Mouse (Mus musculus) megakaryocyte, adult 5-6 weeks (primary cell): ENCODE measurements at regions not wholly inside any gene's neighbourhood (a gene's known extent, or its start where the extent isn't known, plus 50 kb on each side); places are given as distances from the start of the nearest gene placed in this dataset.

Source experiments
- ATAC-seq: 2 replicates; pipeline ENCODE4 v1.8.0; 2016; ENCODE audit warnings: mild to moderate bottlenecking, inconsistent platforms; ENCODE audit not compliant: poor library complexity, severe bottlenecking

DNA sequence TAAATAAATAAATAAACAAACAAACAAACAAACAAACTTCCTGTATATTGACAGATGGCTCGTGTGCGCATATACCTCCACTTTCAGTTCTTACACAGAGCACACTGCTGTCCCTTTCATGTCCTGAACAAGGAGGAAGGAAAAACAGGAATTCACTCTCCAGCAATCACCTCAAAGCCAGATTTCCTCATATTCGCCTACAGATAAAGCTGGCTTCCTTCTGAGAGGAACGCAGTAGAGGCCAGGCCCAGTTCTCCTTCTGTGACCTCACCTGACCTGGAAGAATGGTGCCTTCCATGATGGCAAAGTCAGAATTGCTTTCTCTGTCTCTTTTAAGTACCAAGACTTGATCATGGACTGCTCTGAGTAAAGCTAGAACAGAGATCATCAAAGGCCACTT lies 98.1 kb upstream of the Myo10 start:
- no peak for ATAC-seq

DNA sequence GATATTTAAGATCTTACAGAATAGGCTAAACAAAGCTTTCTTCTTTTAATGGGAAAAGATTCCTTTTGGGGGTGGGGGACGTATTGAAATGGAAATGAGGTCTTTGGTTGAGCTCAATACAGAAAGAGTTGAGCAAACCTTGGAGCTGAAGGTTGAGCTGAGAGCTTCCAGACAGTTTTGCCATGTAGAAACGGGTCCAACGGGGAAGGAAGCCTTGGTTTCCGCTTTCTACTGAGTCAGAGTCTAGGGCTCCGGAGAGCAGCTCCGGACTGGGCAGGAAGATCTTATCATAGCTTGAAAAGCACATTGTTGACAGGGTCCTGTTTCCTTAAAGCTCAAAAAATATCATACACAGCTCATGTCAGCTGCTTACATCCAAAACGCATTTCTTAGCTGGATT lies 97.0 kb upstream of the Myo10 start:
- ATAC-seq: no peak

GRCm38 (mm10) chr15:25536451-25537334 lies 85.6 kb upstream of the Myo10 start:
- ATAC-seq: no peak

DNA sequence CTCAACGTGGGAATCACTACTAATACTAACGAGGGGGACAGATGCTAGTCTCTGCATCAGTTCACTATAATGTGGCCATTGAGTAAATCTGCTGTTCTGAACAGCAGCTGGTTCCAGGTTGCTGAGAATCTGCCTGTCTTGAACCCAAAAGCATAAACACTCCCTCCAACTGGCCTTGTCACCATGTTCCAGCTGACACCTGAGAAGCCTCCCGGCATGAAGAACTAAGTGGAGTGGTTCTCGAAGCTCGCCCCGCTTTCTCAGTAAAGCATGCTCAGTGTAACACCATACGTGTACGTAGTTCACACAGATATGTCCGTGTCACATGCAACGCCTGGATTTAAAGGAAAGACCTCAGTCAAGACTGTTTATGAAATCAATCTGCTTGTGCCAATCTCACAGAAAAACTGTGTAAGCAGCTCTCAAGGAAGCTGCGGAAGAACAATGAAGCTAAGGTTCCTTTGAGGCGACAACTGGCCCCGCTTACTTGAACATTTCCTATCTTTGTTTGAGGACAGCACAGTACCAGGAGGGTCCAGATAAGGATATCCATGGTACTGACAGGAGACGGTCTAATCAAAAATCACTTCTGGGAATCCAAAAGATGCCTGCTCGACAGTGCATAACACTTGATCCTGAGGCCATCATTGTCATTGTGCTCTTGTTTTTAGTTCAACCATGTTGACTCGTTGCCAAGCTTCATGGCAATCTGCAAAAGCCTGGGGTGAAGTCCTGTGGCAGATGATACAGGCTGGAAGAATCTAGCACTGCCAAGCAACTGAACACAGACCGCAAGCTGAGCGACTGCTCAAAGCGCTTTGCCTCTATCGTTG lies 82.8 kb upstream of the Myo10 start:
- no peak for ATAC-seq

DNA sequence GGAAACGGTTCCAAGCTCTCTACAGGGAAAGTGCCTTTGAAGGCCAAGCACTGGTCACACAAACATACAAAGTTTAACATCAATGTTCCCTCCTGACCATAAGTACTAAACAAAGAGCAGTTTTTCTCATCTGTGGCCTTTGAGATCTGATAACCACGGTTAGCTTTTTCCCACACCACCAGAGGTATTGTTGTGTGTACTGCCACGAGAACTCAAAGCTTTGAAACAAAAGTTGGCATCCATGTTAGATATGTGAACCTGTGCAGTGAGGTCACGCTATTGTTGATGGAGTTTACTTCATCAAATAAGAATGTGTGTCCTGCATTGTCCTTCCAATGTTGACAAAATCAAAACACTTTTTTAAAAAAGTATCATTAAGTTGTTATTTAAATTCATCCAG lies 79.9 kb upstream of the Myo10 start:
- no peak for ATAC-seq

GRCm38 (mm10) chr15:25546185-25546584 lies 76.1 kb upstream of the Myo10 start:
- no peak for ATAC-seq

DNA sequence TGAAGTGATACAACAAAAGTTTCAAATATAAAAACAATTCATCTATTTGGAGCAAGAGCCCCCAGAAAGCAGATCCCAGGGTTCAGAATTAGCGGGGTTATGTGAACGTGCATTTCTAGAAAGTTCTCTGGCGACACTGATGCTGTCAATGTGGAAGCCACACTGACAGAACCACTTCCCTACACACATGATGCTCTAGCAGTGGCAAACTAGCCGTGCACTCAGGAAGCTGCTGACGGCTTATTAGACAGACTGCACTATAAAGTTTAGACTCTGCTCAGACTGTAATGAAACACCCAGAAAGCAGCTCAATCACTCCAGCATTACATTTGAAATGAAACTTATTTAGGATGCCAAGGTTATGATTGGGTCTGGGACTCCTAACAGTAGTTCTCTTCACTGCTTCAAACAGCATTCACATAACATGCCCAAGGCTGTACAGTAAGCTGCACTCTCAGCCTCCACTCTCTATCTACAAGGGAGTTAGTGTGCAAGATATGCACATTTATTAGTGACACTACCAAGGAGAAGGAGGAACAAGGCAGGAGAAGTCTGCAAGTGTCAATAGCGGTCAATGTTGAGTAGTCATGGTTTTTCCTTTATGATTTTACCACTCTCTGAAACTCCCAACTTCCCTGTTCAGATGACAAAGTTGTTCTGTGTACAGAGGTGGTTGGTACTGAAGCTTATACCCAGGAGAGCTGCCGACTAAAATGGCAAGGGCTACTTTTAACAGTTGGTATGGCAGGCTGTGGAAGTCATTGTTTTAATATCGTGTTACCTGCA lies 71.9 kb upstream of the Myo10 start:
- ATAC-seq: peak; percentile 33

GRCm38 (mm10) chr15:25554945-25555344 lies 67.4 kb upstream of the Myo10 start:
- ATAC-seq: no peak

DNA sequence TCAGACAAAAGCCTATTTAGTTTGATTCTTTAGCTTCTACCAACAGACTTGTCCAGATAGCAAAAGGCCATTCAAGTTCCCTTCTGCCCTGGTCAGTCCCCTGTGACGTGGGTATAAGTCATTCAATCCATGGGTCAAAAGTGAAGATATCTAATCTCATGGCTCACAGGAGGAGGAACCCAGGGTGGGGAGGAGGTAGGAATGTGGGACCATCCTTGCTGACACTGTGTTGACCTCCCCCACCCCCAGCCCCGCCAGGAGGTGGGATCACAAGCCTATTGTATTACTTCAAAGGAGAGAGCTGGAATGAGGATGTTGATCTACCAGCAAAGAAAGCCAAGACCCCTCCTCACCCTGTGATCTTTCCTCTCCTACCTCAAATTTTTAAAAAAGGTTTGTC lies 66.5 kb upstream of the Myo10 start:
- no peak for ATAC-seq

DNA sequence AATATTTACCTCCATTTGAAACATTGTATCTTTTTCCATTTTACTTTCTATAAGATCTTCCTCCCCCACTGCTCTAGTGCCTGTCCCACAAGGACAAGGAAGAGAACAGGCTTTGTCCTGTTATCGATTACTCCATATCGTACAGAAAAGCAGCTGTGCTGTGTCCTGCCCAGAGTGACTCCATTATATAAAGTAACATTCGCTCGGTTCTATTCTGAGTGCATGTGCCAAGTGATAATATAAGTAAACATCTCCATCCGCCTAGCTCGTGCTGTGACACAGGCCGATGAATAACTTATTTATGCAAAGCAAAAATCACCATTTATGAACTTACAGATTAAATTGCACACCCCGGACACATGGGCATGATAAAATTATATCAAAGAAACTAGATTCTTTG lies 64.8 kb upstream of the Myo10 start:
- no peak for ATAC-seq

- no peak for ATAC-seq
These were observed 64.1 kb upstream of the Myo10 start for GRCm38 (mm10) chr15:25558240-25558639.

DNA sequence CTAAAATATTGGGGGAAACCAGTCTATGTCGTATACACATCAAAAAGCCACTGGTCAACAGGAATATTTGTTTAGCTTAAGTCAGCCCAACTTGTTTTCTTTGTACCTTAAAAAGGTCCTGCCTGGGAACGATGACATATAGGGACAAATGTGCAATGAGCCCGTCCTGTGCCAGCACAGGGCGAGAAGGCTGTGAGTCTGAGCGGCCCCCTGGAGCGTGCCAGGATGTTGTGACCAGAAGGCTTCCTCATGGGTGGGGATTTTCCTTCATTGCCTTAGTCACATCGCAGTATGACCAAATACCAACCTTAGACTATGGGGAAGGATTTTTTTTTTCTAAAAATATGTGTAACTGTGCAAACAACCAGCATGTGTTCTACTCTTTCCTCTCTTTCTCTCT lies 58.7 kb upstream of the Myo10 start:
- no peak for ATAC-seq

DNA sequence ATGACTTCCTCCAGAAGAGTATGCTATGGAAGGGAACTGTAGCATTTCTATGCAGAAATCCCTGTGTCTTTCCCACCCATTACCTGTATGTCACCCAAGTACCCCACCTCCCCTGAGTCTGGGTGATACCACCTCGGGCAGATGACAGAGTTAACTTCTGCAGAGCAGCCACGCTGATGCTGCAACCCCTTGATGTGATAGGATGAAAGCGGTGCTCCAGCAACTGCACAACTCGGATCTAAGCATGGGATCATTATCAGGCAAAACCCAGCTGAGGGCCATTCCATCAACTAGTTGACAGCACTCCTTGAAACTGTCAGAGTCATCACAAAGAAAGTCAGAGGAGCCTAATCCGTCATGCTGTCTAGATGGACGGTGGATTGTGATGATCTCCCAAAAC lies 49.8 kb upstream of the Myo10 start:
- ATAC-seq: no peak
